Mouse (Mus musculus) hindbrain, embryonic 12.5 days (tissue): ENCODE data around the gene Cactin. TPM values are rescaled to one million over a fixed set of nuclear protein-coding genes. Genes with fewer than 3 reads are reported as not detected.

Experiments used
- ATAC-seq: fragments of 200-750 bp; cut with Nextera tagmentation; 2 replicates; pipeline ENCODE4 v1.8.0; 2017; ENCODE audit warnings: moderate TSS enrichment; ENCODE audit not compliant: low FRiP score
- H3K27ac ChIP-seq: fragments of 300-500 bp; sonication (generic); 2 replicates; pipeline ENCODE4 v1.5.1; 2016; ENCODE audit warnings: mild to moderate bottlenecking
- H3K27me3 ChIP-seq: fragments of 300-500 bp; sonication (generic); 2 replicates; pipeline ENCODE4 v1.6.1; 2016; ENCODE audit warnings: mild to moderate bottlenecking
- H3K36me3 ChIP-seq: fragments of 300-500 bp; sonication (generic); 2 replicates; pipeline ENCODE4 v1.6.1; 2016; ENCODE audit warnings: mild to moderate bottlenecking
- H3K4me1 ChIP-seq: fragments of 300-500 bp; sonication (generic); 2 replicates; pipeline ENCODE4 v1.6.1; 2016
- H3K4me2 ChIP-seq: fragments of 300-500 bp; sonication (generic); replicated peaks from 2 replicates; pipeline ENCODE4 v1.6.1; 2016; ENCODE audit warnings: mild to moderate bottlenecking
- H3K4me3 ChIP-seq: fragments of 300-500 bp; sonication (generic); 2 replicates; pipeline ENCODE4 v1.5.1; 2016; ENCODE audit warnings: mild to moderate bottlenecking
- H3K9ac ChIP-seq: fragments of 300-500 bp; sonication (generic); 2 replicates; pipeline ENCODE4 v1.6.1; 2016; ENCODE audit warnings: mild to moderate bottlenecking, moderate library complexity
- H3K9me3 ChIP-seq: fragments of 300-500 bp; sonication (generic); replicated peaks from 2 replicates; pipeline ENCODE4 v1.6.1; 2016; ENCODE audit warnings: mild to moderate bottlenecking
- WGBS: fragments of 180-500 bp; shearing (Covaris S2); methylation state at CpG from one replicate; pipeline ENCODE4 v1.1.7; 2016; 5-methylcytosine and 5-hydroxymethylcytosine counted together
- polyA plus RNA-seq: library from polyadenylated mRNA; unstranded; fragments of >200 nt; fragmentation: Nextera tagmentation; extraction: Ambion mirVana; gene quantifications from 2 replicates; pipeline ENCODE4 v1.2.1, GENCODE M21; 2016

The Cactin gene
- polyA plus RNA-seq, 1 experiment from 2014 or later = 53.3 TPM

DNA sequence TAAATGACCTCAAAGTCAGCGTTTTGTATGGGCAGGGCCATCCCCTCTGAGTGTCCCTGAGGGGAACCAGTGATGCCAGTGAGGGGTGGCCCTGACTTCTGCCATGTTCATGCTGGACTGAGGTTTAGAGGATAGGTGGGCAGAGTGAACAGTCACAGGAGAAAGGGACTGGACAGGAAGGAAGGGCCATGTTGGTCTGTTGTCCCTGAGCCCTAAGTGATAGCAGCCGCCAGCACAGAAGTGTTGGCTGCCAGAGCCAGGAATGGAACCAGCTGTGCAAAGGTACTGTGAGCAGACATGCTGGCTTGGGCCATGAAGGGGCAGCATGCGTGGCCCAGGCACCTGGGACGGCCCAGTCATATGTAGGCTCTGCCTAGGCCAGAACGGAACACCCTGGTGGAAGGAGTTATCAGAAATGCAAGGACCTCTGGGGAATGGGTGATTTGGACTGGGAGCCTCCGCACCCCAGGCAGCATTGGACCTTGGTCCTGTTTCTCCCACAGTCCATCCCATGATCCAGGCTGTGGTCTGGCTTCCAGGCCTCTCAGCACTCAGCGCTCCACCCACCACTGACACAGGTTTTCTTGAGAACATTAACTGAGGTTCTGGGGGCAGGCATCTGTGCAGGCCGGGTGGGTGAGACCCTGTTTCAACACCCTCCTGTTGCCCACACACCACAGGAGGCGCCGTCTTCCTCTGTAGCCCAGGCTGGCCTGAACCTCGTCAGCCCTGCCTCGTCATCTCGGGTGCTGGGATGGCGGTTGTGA lies 21.1 kb upstream of the Cactin start:
- peaks cover 5% of the 10 kb centered on the region; the same call in 1 of the 2 replicates for H3K36me3 ChIP-seq
- H3K27ac ChIP-seq = no peak overlapping the region
- 88% methylated on average over 14 of the region's 14 CpGs for WGBS
- no peak overlapping the region for H3K9ac ChIP-seq
- no peak overlapping the region for H3K4me3 ChIP-seq
- H3K9me3 ChIP-seq = no peaks in the 10 kb centered on the region
- H3K27me3 ChIP-seq = no peaks in the 10 kb centered on the region
- peaks cover 46% of the 10 kb centered on the region for H3K4me1 ChIP-seq
- ATAC-seq = no peak
- H3K4me2 ChIP-seq = no peak overlapping the region

DNA sequence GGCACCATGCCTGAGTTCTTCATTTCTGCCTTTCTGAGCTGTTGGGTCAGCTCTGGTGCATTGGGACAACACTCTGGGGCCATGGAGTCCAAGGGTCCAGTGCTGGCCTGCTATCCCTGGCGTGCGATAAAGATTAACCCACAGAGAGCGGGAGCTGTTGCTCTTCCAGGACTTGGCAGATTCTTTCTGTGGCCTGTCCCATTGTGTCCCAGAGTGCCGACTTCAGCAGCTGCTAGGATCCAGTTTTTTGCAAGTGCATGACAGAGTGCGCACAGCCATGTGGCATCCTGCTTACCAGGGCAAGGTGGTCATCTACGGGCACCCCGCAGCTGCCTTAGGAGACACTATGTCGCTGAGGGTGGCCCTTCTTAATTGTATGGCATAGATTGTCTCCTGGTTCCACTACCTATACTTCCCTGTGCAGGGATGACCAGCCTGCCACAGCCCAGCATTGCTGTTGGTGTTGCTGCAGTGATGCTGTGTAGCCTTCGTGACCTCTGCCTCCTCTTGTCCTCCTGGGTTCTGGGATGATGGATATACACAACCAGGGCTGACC lies 20.5 kb upstream of the Cactin start:
- H3K36me3 ChIP-seq = peaks cover 9% of the 10 kb centered on the region
- no peaks in the 10 kb centered on the region for H3K27me3 ChIP-seq
- H3K4me3 ChIP-seq = no peak overlapping the region
- WGBS = 78% methylated on average over 9 of the region's 9 CpGs
- no peak overlapping the region for H3K4me2 ChIP-seq
- H3K9me3 ChIP-seq = no peaks in the 10 kb centered on the region
- no peak for ATAC-seq
- no peak overlapping the region for H3K27ac ChIP-seq
- H3K9ac ChIP-seq = 0 out of 2 replicates have a peak overlapping the region, but pooled peaks have one; percentile 18
- peaks cover 42% of the 10 kb centered on the region for H3K4me1 ChIP-seq

DNA sequence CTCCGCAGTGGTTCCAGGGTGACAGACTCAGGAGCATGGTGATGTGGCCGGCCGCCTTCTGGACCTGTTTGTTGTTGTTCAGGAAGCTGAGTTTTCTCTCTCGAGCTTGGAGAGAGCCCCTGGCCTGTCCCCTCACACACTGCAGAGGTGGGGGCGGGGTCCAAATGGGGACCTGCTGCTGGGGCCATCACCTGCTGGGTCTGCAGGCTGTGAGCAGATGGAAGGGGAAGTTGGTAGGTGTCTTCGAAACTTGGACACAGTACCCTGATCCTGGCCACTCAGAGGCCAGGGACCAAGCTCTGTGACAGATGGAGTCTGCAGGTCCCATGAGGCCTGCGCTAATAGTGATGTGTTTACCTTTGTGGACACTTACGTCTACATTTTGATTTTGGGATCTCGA lies 19.6 kb upstream of the Cactin start:
- H3K36me3 ChIP-seq = peaks cover 13% of the 10 kb centered on the region
- no peaks in the 10 kb centered on the region for H3K9me3 ChIP-seq
- peaks cover 39% of the 10 kb centered on the region for H3K4me1 ChIP-seq
- no peak for ATAC-seq
- no peak overlapping the region for H3K27ac ChIP-seq
- WGBS = 72% methylated on average over 9 of the region's 9 CpGs
- H3K27me3 ChIP-seq = no peaks in the 10 kb centered on the region
- no peak overlapping the region for H3K4me2 ChIP-seq
- no peak overlapping the region for H3K4me3 ChIP-seq
- no peak overlapping the region for H3K9ac ChIP-seq

DNA sequence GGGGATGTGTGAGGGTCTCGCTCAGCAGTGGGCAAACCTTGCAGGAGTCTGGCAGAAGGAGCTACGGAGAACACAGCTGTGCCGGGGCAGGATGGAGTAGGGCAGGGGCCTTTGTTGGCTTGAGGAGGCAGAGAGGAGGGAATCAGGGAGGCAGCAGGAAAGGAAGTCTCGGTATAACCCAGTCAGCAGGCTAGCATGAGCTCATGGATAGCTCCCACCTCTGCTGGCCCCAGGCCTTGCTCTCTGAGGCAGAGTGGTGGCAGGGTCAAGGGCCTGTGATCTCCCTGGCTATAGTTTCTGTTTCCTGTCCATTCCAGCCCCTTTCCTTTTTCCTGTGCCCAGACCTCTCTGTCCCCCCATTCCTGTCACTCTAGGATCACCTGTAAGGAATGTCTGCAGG lies 18.6 kb upstream of the Cactin start:
- peaks cover 23% of the 10 kb centered on the region for H3K36me3 ChIP-seq
- H3K4me3 ChIP-seq = no peak overlapping the region
- 59% methylated on average over 4 of the region's 4 CpGs for WGBS
- ATAC-seq = no peak
- H3K4me2 ChIP-seq = no peak overlapping the region
- H3K9me3 ChIP-seq = no peaks in the 10 kb centered on the region
- H3K4me1 ChIP-seq = peaks cover 37% of the 10 kb centered on the region
- H3K27me3 ChIP-seq = no peaks in the 10 kb centered on the region
- 0 out of 2 replicates have a peak overlapping the region, but pooled peaks have one; percentile 0 for H3K9ac ChIP-seq
- no peak overlapping the region for H3K27ac ChIP-seq

- 65% methylated on average over 14 of the region's 14 CpGs for WGBS
- Histone ChIP-seq H3K27me3 (no peaks in the 10 kb centered on the region), H3K4me2 (no peak overlapping the region), H3K9me3 (no peaks in the 10 kb centered on the region), H3K36me3 (peaks cover 28% of the 10 kb centered on the region), H3K4me3 (no peak overlapping the region), H3K9ac (peak overlapping the region; percentile 4; the same call in 1 of the 2 replicates), H3K4me1 (peaks cover 33% of the 10 kb centered on the region), H3K27ac (no peak overlapping the region)
- ATAC-seq = no peak
Measured at GRCm38 (mm10) chr10:81302781-81303218, 18.1 kb upstream of the Cactin start.

DNA sequence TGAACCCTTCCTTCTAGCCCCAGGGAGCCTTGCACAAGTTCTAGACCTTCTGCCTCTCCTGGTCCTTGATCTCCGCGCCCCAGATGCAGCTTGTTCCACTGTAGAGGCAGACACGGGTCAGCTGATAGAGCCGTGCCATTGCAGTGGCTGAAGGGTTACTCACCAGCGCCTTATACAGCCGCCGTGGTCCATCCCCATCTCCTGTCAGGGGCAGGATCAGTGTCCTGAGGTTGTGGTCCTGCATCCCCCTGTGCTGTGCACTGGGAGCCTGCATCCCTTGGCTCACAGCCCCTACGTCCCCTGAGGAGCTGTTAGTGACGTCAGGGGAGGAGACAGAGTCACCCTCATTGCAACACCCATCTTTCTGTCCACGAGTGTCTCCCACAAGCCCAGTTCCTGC lies 17.6 kb upstream of the Cactin start:
- no peaks in the 10 kb centered on the region for H3K9me3 ChIP-seq
- peaks cover 33% of the 10 kb centered on the region for H3K4me1 ChIP-seq
- WGBS = 79% methylated on average over 10 of the region's 10 CpGs
- H3K9ac ChIP-seq = no peak overlapping the region
- H3K27me3 ChIP-seq = no peaks in the 10 kb centered on the region
- no peak overlapping the region for H3K4me3 ChIP-seq
- peaks cover 32% of the 10 kb centered on the region for H3K36me3 ChIP-seq
- no peak overlapping the region for H3K27ac ChIP-seq
- ATAC-seq = no peak
- H3K4me2 ChIP-seq = no peak overlapping the region

- 75% methylated on average over 7 of the region's 7 CpGs for WGBS
- ATAC-seq = no peak
Measured at GRCm38 (mm10) chr10:81303761-81304160, 17.1 kb upstream of the Cactin start.

DNA sequence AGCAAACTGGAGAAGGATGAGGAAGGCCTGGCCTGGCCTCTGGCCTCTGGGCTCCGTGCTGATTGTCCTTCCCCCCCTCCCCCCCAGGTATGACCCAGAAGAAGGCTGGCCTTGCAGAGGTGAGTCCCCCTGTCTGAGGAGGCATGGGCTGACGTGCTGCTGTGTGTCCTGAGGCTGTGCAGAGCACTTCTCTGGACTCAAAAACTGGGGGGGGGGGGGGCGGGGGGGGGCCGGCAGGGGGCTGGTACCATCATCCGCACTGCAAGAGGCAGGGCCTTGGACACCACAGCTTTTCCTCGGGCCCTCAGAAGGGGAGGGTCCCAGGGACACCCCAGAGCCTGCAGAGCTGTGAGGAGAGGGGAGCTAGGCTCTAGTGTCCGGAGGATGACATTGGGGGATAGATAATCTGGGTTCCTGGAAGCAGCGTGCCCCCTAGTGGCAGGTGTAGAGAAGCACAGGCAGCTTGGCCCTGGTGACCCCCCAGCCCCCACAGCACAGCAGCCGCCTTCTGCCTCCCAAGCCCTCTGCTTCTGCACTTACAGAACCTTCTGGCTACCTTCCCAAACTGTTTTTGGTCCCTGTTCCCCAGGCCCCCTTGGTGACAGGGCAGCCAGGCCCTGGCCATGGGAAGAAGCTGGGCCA lies 16.2 kb upstream of the Cactin start:
- WGBS = 17% methylated on average over 5 of the region's 9 CpGs
- no peak overlapping the region for H3K4me3 ChIP-seq
- ATAC-seq = no peak

More at GRCm38 (mm10) chr10:81303761-81304160, 17.1 kb upstream of the Cactin start:
- Histone ChIP-seq H3K9me3 (no peaks in the 10 kb centered on the region), H3K4me3 (no peak overlapping the region), H3K4me2 (no peak overlapping the region), H3K9ac (no peak overlapping the region), H3K27ac (no peak overlapping the region), H3K36me3 (peaks cover 36% of the 10 kb centered on the region), H3K27me3 (no peaks in the 10 kb centered on the region), H3K4me1 (peaks cover 33% of the 10 kb centered on the region)

DNA sequence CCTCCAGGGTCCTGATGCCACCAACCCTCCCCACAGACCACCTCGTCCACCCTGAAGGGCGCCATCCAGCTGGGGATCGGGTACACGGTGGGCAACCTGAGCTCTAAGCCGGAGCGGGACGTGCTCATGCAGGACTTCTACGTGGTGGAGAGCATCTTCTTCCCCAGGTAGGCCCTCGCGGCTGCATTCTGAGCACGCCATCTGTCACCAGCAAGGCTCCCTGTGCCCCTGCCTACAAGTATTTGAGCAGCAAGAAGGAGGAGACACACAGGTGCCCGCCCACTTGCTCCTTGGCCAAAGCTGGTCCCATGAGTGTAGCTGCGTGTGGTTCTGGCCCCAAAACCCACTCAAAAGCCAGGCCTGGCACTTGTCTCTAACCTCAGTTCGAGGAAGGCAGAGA lies 15.2 kb upstream of the Cactin start:
- Histone ChIP-seq H3K4me2 (no peak overlapping the region), H3K9ac (no peak overlapping the region), H3K36me3 (peaks cover 55% of the 10 kb centered on the region), H3K4me1 (peaks cover 23% of the 10 kb centered on the region), H3K4me3 (no peak overlapping the region), H3K9me3 (no peaks in the 10 kb centered on the region), H3K27me3 (no peaks in the 10 kb centered on the region), H3K27ac (no peak overlapping the region)
- no peak for ATAC-seq
- 92% methylated on average over 14 of the region's 14 CpGs for WGBS

More for the DNA sequence above, 16.2 kb upstream of the Cactin start:
- H3K4me1 ChIP-seq = peaks cover 29% of the 10 kb centered on the region
- peak overlapping the region; percentile 18; the same call in 1 of the 2 replicates for H3K9ac ChIP-seq
- no peaks in the 10 kb centered on the region for H3K9me3 ChIP-seq
- no peak overlapping the region for H3K27ac ChIP-seq
- no peak overlapping the region for H3K4me2 ChIP-seq
- H3K27me3 ChIP-seq = no peaks in the 10 kb centered on the region
- peaks cover 46% of the 10 kb centered on the region for H3K36me3 ChIP-seq

GRCm38 (mm10) chr10:81306173-81306668 lies 14.7 kb upstream of the Cactin start:
- no peaks in the 10 kb centered on the region for H3K9me3 ChIP-seq
- H3K27me3 ChIP-seq = no peaks in the 10 kb centered on the region
- H3K4me3 ChIP-seq = no peak overlapping the region
- 95% methylated on average over 12 of the region's 12 CpGs for WGBS
- no peak overlapping the region for H3K27ac ChIP-seq
- peaks cover 19% of the 10 kb centered on the region for H3K4me1 ChIP-seq
- H3K4me2 ChIP-seq = no peak overlapping the region
- peaks cover 61% of the 10 kb centered on the region for H3K36me3 ChIP-seq
- H3K9ac ChIP-seq = no peak overlapping the region
- no peak for ATAC-seq

DNA sequence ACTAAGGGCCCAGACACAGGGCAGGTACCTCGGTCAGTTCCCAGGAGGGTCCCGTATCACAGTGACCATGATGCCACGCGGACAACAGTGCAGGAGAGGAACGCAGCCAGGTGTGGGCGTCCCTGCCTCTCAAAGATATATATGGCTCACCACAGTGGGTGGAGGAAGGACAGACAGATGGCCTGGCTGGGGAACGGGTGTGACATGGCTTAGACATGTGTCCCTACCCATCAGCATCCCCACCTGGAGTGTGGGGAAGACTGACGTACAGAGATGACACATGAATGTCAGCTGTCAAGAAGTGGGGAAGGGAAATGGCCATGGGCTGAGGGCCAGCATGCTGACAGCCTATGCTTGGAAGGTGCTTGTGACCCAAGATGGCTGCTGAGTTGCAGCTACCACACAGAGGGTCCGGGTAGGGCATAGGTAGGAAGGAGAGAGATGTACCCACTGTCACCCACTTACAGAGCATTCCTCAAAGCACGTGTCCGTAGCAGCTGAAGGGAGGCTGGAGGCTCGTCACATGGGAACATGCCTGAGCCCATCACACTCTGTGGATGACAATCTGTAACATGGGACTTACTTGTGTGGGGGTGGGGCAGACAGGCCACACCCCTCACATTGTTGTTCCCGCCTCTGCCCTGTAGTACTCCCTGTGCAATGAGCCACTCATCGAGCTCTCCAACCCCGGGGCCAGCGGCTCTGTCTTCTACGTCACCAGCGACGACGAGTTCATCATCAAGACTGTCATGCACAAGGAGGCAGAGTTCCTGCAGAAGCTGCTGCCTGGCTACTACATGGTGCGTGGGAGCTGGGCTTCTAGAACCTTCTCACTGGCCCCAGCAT lies 13.8 kb upstream of the Cactin start:
- no peak overlapping the region for H3K4me2 ChIP-seq
- no peak overlapping the region for H3K4me3 ChIP-seq
- H3K27ac ChIP-seq = no peak overlapping the region
- H3K9me3 ChIP-seq = no peaks in the 10 kb centered on the region
- 91% methylated on average over 21 of the region's 21 CpGs for WGBS
- no peak overlapping the region for H3K9ac ChIP-seq
- no peaks in the 10 kb centered on the region for H3K27me3 ChIP-seq
- no peak for ATAC-seq
- peaks cover 14% of the 10 kb centered on the region; the same call in 1 of the 2 replicates for H3K4me1 ChIP-seq
- peaks cover 69% of the 10 kb centered on the region for H3K36me3 ChIP-seq
